8 mouse cellular contexts compared by ENCODE assay signal in genomic region chr16:11603667-11604422, GRCm38 (mm10).
DNase-seq lines count a peak whose midpoint lies in the region; ATAC-seq and TF ChIP-seq lines count a peak whose summit lies in the region.

No protein-coding gene starts in this region.

- H3K27me3 ChIP-seq in cerebellum, adult 2 months (ENCODE audit: control insufficient read depth, insufficient read depth, low read length), result no peaks in the 10 kb centered on the region
- no peaks in the 10 kb centered on the region for H3K27me3 ChIP-seq in intestine, embryonic 16.5 days (replicated peaks; ENCODE audit: control insufficient read depth, insufficient read depth, low read length)

- no peak overlapping the region for H3K4me3 ChIP-seq in cerebellum, adult 2 months (replicated peaks; ENCODE audit: insufficient read depth, low read depth, low read length)
- H3K4me3 ChIP-seq in intestine, embryonic 16.5 days (ENCODE audit: low read length), result no peak overlapping the region

- no peak overlapping the region for H3K27ac ChIP-seq in cerebellum, adult 2 months (ENCODE audit: insufficient read depth, low read length)
- H3K27ac ChIP-seq in intestine, embryonic 16.5 days (ENCODE audit: low read length), result peak overlapping the region; percentile 89

- H3K9ac ChIP-seq in intestine, embryonic 16.5 days (ENCODE audit: low read depth, low read length), result no peak overlapping the region

- no peaks in the 10 kb centered on the region for H3K36me3 ChIP-seq in intestine, embryonic 16.5 days (ENCODE audit: control insufficient read depth, insufficient read depth, low read length)

- TF ChIP-seq CTCF in cerebellum, adult 2 months (IDR thresholded peaks at IDR 0.05; ENCODE audit: borderline replicate concordance, insufficient read depth, low read depth, low read length), result peak; percentile 74

- DNase-seq in cerebellum, adult 2 months, result peak; percentile 29 to 43
- no peak for DNase-seq in cerebellum, adult 9-11 months
- peak; percentile 32 for DNase-seq in CD4-positive helper T cell, adult 2 months (ENCODE audit: low read depth, low spot score)
- peak; percentile 11 to 22 for DNase-seq in lung, adult 18-20 months
- peak; percentile 45 for DNase-seq in testis, postnatal 14 days (ENCODE audit: low spot score)
- DNase-seq in right cerebral cortex, postnatal 4 days, result no peak

- H3K4me2 ChIP-seq in intestine, embryonic 16.5 days (ENCODE audit: low read depth, low read length), result no peak overlapping the region

- 73% methylated on average over 5 of the region's 5 CpGs for WGBS in cerebellum, adult 2 months
- 66% methylated on average over 5 of the region's 5 CpGs for WGBS in intestine, embryonic 16.5 days

- no peaks in the 10 kb centered on the region for H3K9me3 ChIP-seq in intestine, embryonic 16.5 days (ENCODE audit: control insufficient read depth, low read length)

- ATAC-seq in common myeloid progenitor, adult 5-6 weeks (replicated peaks; ENCODE audit: low read depth, poor library complexity, severe bottlenecking), result peak; percentile 89
- peak; percentile 96 for ATAC-seq in intestine, embryonic 16.5 days

- H3K4me1 ChIP-seq in cerebellum, adult 2 months (ENCODE audit: control insufficient read depth, insufficient read depth, low read length), result peaks cover 4% of the 10 kb centered on the region; the same call in 1 of the 2 replicates
- H3K4me1 ChIP-seq in intestine, embryonic 16.5 days (ENCODE audit: control insufficient read depth, insufficient read depth, low read length), result peaks cover 6% of the 10 kb centered on the region

- no peak for TF ChIP-seq POLR2A in cerebellum, adult 2 months (IDR thresholded peaks at IDR 0.05; ENCODE audit: borderline replicate concordance, insufficient read depth, low read length)

Comparison
In these comparisons a context has a peak if more than half of its experiments do, and no peak if none do; other contexts are left out.
1. DNase-seq: peak in cerebellum, adult 2 months (2 of 2), CD4-positive helper T cell, adult 2 months (single experiment), lung, adult 18-20 months (2 of 2) and testis, postnatal 14 days (single experiment); none in cerebellum, adult 9-11 months (single experiment) and right cerebral cortex, postnatal 4 days (single experiment).